Mouse (Mus musculus): ENCODE measurements around the gene Gm45062.

- TF ChIP-seq CHD2 (IDR thresholded peaks at IDR 0.05; ENCODE audit: low read depth, low read length) (no peak), ZC3H11A (IDR thresholded peaks at IDR 0.05; ENCODE audit: borderline replicate concordance, low read depth, low read length) (no peak), MAFK (IDR thresholded peaks at IDR 0.05; ENCODE audit: insufficient read depth, low read depth, low read length) (no peak)
Observed at GRCm38 (mm10) chr6:8373851-8374250, 114.6 kb downstream of the Gm45062 start.
